Mouse (Mus musculus) MEL (cell line): ENCODE data around the gene Tgfb1. TPM values are rescaled to one million over a fixed set of nuclear protein-coding genes. Genes with fewer than 3 reads are reported as not detected.
A peak's percentile ranks its signal among the peaks of the same experiment; 100 is the strongest.

ENCODE experiments used
- DNase-seq: peaks from one replicate; pipeline ENCODE4 v3.0.0; 2011; ENCODE audit warnings: low read depth, low spot score
- H3K27ac ChIP-seq: 2 replicates; pipeline ENCODE4 v1.5.1; 2012; ENCODE audit warnings: low read depth, mild to moderate bottlenecking, control low read depth, low read length, moderate library complexity; ENCODE audit not compliant: control insufficient read depth
- H3K27me3 ChIP-seq, 2 experiments: fragments of 150-350 bp in 1 of 2; sonication (generic) in 1 of 2; 2 replicates each; pipeline ENCODE4 v1.6.1; 2012; ENCODE audit warnings: low read length in 2 of 2, mild to moderate bottlenecking in 2 of 2, improper control_type of control experiment in 1 of 2, moderate library complexity in 1 of 2; ENCODE audit not compliant: insufficient read depth in 2 of 2, control insufficient read depth in 1 of 2
- H3K36me3 ChIP-seq, 2 experiments: 2 replicates each; pipeline ENCODE4 v1.6.1; 2012 to 2014; ENCODE audit warnings: low read length in 2 of 2, improper control_type of control experiment in 1 of 2, inconsistent platforms in 1 of 2, mild to moderate bottlenecking in 1 of 2; ENCODE audit not compliant: insufficient read depth in 2 of 2, control insufficient read depth in 1 of 2
- H3K4me1 ChIP-seq, 2 experiments: fragments of 150-350 bp in 1 of 2; sonication (generic) in 1 of 2; 2 replicates each; pipeline ENCODE4 v1.6.1; 2012; ENCODE audit warnings: low read length in 2 of 2, improper control_type of control experiment in 1 of 2, mild to moderate bottlenecking in 1 of 2; ENCODE audit not compliant: insufficient read depth in 2 of 2, control insufficient read depth in 1 of 2
- H3K4me3 ChIP-seq, 2 experiments: fragments of 150-350 bp in 1 of 2; sonication (generic) in 1 of 2; 2 replicates each; pipeline ENCODE4 v1.5.1; 2012; ENCODE audit warnings: low read depth in 2 of 2, low read length in 2 of 2, mild to moderate bottlenecking in 2 of 2, moderate library complexity in 2 of 2, control low read depth in 1 of 2, improper control_type of control experiment in 1 of 2; ENCODE audit not compliant: control insufficient read depth in 1 of 2, insufficient read depth in 1 of 2
- H3K79me2 ChIP-seq: 2 replicates; pipeline ENCODE4 v1.6.1; 2012; ENCODE audit warnings: mild to moderate bottlenecking, low read length, moderate library complexity; ENCODE audit not compliant: control insufficient read depth, poor library complexity, insufficient read depth
- H3K9ac ChIP-seq: 2 replicates; pipeline ENCODE4 v1.6.1; 2012; ENCODE audit warnings: low read depth, mild to moderate bottlenecking, control low read depth, low read length, moderate library complexity; ENCODE audit not compliant: control insufficient read depth, poor library complexity, severe bottlenecking
- H3K9me3 ChIP-seq: fragments of 150-350 bp; sonication (generic); replicated peaks from 2 replicates; pipeline ENCODE4 v1.6.1; 2012; ENCODE audit warnings: mild to moderate bottlenecking, low read length, improper control_type of control experiment, moderate library complexity; ENCODE audit not compliant: insufficient read depth
- CHD1 ChIP-seq: IDR thresholded peaks from 2 replicates; pipeline ENCODE4 v1.6.1; 2012; ENCODE audit warnings: low read depth, mild to moderate bottlenecking, inconsistent platforms, low read length, improper control_type of control experiment
- E2F4 ChIP-seq: IDR thresholded peaks from 2 replicates; pipeline ENCODE4 v1.6.1; 2011; ENCODE audit warnings: low read depth, low read length, improper control_type of control experiment, borderline replicate concordance
- GABPA ChIP-seq: IDR thresholded peaks from 2 replicates; pipeline ENCODE4 v1.6.1; 2012; ENCODE audit warnings: low read depth, mild to moderate bottlenecking, inconsistent platforms, low read length, improper control_type of control experiment, moderate library complexity
- JUND ChIP-seq: IDR thresholded peaks from 2 replicates; pipeline ENCODE4 v1.6.1; 2011; ENCODE audit warnings: low read depth, mild to moderate bottlenecking, improper control_type of control experiment, low read length
- KAT2A ChIP-seq: conservative IDR thresholded peaks from 2 replicates; pipeline ENCODE4 v1.6.1; 2012; ENCODE audit warnings: low read depth, low read length, improper control_type of control experiment, inconsistent platforms
- MAX ChIP-seq: IDR thresholded peaks from 2 replicates; pipeline ENCODE4 v1.6.1; 2011; ENCODE audit warnings: low read length, improper control_type of control experiment
- MAZ ChIP-seq: IDR thresholded peaks from 2 replicates; pipeline ENCODE4 v1.6.1; 2012; ENCODE audit warnings: low read depth, mild to moderate bottlenecking, inconsistent platforms, low read length, improper control_type of control experiment
- MEF2A ChIP-seq: IDR thresholded peaks from 2 replicates; pipeline ENCODE4 v1.6.1; 2014; ENCODE audit warnings: low read depth, mild to moderate bottlenecking, inconsistent platforms, low read length, improper control_type of control experiment; ENCODE audit not compliant: poor library complexity, insufficient replicate concordance, severe bottlenecking; ENCODE audit errors: extremely low read depth
- MYC ChIP-seq: IDR thresholded peaks from 2 replicates; pipeline ENCODE4 v1.6.1; 2011; ENCODE audit warnings: low read depth, mild to moderate bottlenecking, low read length, improper control_type of control experiment, moderate library complexity
- NRF1 ChIP-seq: IDR thresholded peaks from 2 replicates; pipeline ENCODE4 v1.6.1; 2014; ENCODE audit warnings: low read depth, mild to moderate bottlenecking, inconsistent platforms, low read length, improper control_type of control experiment, moderate library complexity; ENCODE audit not compliant: poor library complexity, insufficient read depth, severe bottlenecking
- POLR2AphosphoS2 ChIP-seq: IDR thresholded peaks from 2 replicates; pipeline ENCODE4 v1.6.1; 2011; ENCODE audit warnings: low read length, improper control_type of control experiment
- SIN3A ChIP-seq: IDR thresholded peaks from 2 replicates; pipeline ENCODE4 v1.6.1; 2012; ENCODE audit warnings: low read length, improper control_type of control experiment, inconsistent platforms
- SMC3 ChIP-seq: IDR thresholded peaks from 2 replicates; pipeline ENCODE4 v1.6.1; 2011; ENCODE audit warnings: low read depth, low read length, improper control_type of control experiment
- TAL1 ChIP-seq: IDR thresholded peaks from 2 replicates; pipeline ENCODE4 v1.6.1; 2012; ENCODE audit warnings: mild to moderate bottlenecking, inconsistent platforms, low read length, moderate library complexity, mixed read lengths
- TBP ChIP-seq: IDR thresholded peaks from 2 replicates; pipeline ENCODE4 v1.8.0; 2011; ENCODE audit warnings: low read depth, low read length, improper control_type of control experiment
- USF1 ChIP-seq: IDR thresholded peaks from 2 replicates; pipeline ENCODE4 v1.6.1; 2014; ENCODE audit warnings: low read depth, mild to moderate bottlenecking, inconsistent platforms, low read length, improper control_type of control experiment, moderate library complexity
- USF2 ChIP-seq, 2 experiments: IDR thresholded peaks; 2 replicates each; pipeline ENCODE4 v1.6.1; 2011 to 2012; ENCODE audit warnings: improper control_type of control experiment in 2 of 2, low read length in 2 of 2, borderline replicate concordance in 1 of 2, inconsistent platforms in 1 of 2, low read depth in 1 of 2, mild to moderate bottlenecking in 1 of 2; ENCODE audit not compliant: insufficient read depth in 1 of 2
- ZC3H11A ChIP-seq: IDR thresholded peaks from 2 replicates; pipeline ENCODE4 v1.6.1; 2012; ENCODE audit warnings: low read depth, mild to moderate bottlenecking, inconsistent platforms, low read length, improper control_type of control experiment
- ZKSCAN1 ChIP-seq: IDR thresholded peaks from 2 replicates; pipeline ENCODE4 v1.6.1; 2012; ENCODE audit warnings: low read depth, mild to moderate bottlenecking, inconsistent platforms, low read length, improper control_type of control experiment, moderate library complexity
- polyA plus RNA-seq, 2 experiments: library from polyadenylated mRNA; stranded (reverse) in 1 of 2; unstranded in 1 of 2; fragments of >175 nt in 1 of 2; fragments of >200 nt in 1 of 2; gene quantifications; 2 replicates each; pipeline versions ENCODE4 v1.2.1 to v1.2.4; 2012; ENCODE audit warnings: low replicate concordance in 2 of 2, low read depth in 1 of 2; ENCODE audit not compliant: insufficient read length in 2 of 2, insufficient read depth in 1 of 2, missing spikeins in 1 of 2
- total RNA-seq: library from RNA; depleted of rRNA; stranded (reverse); fragments of 300-350 nt; gene quantifications from 2 replicates; pipeline ENCODE4 v1.2.3, GENCODE M21; 2012

The Tgfb1 gene
- total and polyA plus RNA-seq, 3 experiments: 108 to 489 (median 164) TPM

DNA sequence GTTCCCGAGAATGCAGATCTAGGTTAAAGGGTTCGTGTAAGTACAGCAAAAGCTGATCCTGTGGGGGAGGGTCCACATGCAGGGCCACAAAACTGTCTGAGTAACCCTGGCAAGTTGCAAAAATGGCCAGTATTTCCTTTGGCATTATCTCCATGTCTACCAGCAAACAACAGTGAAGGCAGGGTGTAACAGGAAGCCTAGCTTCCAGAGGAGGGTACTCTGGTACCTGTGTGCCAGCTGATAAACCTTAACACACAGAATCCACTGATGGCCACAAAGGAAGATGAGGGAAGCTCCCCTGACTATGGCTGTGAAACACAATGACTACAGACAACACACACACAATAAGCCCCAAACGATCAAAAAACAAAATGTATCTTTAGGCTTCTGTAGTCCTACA lies 51.5 kb downstream of the Tgfb1 start (continued):
- TF ChIP-seq MEF2A: no peak

DNA sequence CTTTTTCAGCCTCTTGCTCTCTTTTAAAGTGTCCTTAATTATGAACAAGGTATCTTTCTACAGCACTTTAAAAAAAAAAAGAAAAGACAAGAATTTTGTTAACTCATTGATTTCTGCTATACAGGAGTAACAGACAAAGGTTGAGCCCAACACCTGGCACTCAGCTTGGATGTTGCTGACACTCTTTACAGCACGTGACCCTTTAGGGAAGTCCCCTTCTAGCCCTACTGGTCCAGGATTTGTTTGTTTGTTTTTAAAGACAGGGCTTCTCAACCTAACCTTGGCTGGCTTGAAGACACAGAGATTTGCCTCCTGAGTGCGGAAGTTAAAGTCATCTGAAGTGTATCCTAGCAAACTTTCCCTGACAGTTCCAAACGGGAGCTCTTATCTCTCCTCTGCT lies 60.0 kb downstream of the Tgfb1 start:
- H3K9ac ChIP-seq: no peak overlapping the region
- H3K79me2 ChIP-seq: peaks cover 17% of the 10 kb centered on the region
- H3K4me1 ChIP-seq: 0 out of 4 replicates have a peak, but pooled peaks cover under 1 to 2% of the 10 kb centered on the region in 2 experiments
- DNase-seq: no peak
- H3K27me3 ChIP-seq: no peaks in the 10 kb centered on the region
- no peak overlapping the region for H3K4me3 ChIP-seq
- H3K27ac ChIP-seq: no peak overlapping the region
- H3K36me3 ChIP-seq: peaks cover 9 to 54% of the 10 kb centered on the region in 2 experiments
- TF ChIP-seq USF2 (IDR thresholded peaks at IDR 0.05; ENCODE audit: borderline replicate concordance in 1 of 2, insufficient read depth in 1 of 2, low read depth in 1 of 2, low read length in 2 of 2) (no peak), CHD1 (no peak), KAT2A (no peak), GABPA (no peak), MYC (no peak), MAX (no peak), TAL1 (no peak), E2F4 (no peak), TBP (no peak), NRF1 (no peak), MAZ (no peak), ZC3H11A (no peak), SIN3A (no peak), USF1 (no peak), POLR2AphosphoS2 (no peak), SMC3 (no peak)
- no peaks in the 10 kb centered on the region for H3K9me3 ChIP-seq

GRCm38 (mm10) chr7:25753076-25753475 lies 66.3 kb downstream of the Tgfb1 start:
- peak overlapping the region; percentile 31; the same call in 1 of the 2 replicates for H3K27ac ChIP-seq
- H3K79me2 ChIP-seq: peaks cover 43% of the 10 kb centered on the region
- H3K4me1 ChIP-seq: peaks cover 2 to 18% of the 10 kb centered on the region in 2 experiments; a peak in 3 of 4 replicates
- no peak for TF ChIP-seq JUND
- TF ChIP-seq E2F4: no peak
- TF ChIP-seq ZKSCAN1: no peak
- TF ChIP-seq USF2 (IDR thresholded peaks at IDR 0.05; ENCODE audit: borderline replicate concordance in 1 of 2, insufficient read depth in 1 of 2, low read depth in 1 of 2, low read length in 2 of 2): no peak
- 0 out of 2 replicates have a peak, but pooled peaks have one; percentile 0 for TF ChIP-seq TBP
- DNase-seq: peak; percentile 30
- H3K36me3 ChIP-seq: peaks cover 17 to 26% of the 10 kb centered on the region in 2 experiments
- peak overlapping the region; percentile 100 for H3K9ac ChIP-seq
- peak overlapping the region; percentile 92 to 97 for H3K4me3 ChIP-seq
- H3K27me3 ChIP-seq: no peaks in the 10 kb centered on the region; a peak in 1 of 4 replicates
- no peaks in the 10 kb centered on the region for H3K9me3 ChIP-seq
